Mouse (Mus musculus) embryonic facial prominence, embryonic 13.5 days (tissue): ENCODE measurements around the gene Fam57b. TPM values are rescaled to one million over a fixed set of nuclear protein-coding genes. Genes with fewer than 3 reads are reported as not detected.
A peak's percentile ranks its signal among the peaks of the same experiment; 100 is the strongest.

ENCODE experiments used
- ATAC-seq: fragments of 200-750 bp; cut with Nextera tagmentation; 2 replicates; pipeline ENCODE4 v1.8.0; 2017; ENCODE audit warnings: low read depth; ENCODE audit not compliant: insufficient number of reproducible peaks, insufficient read depth, low FRiP score, low TSS enrichment
- H3K27ac ChIP-seq: fragments of 300-500 bp; sonication (generic); 2 replicates; pipeline ENCODE4 v1.5.1; 2015; ENCODE audit warnings: moderate library complexity, mild to moderate bottlenecking, inconsistent platforms
- H3K27me3 ChIP-seq: fragments of 300-500 bp; sonication (generic); 2 replicates; pipeline ENCODE4 v1.6.1; 2015; ENCODE audit warnings: mild to moderate bottlenecking, inconsistent platforms
- H3K36me3 ChIP-seq: fragments of 300-500 bp; sonication (generic); 2 replicates; pipeline ENCODE4 v1.6.1; 2015; ENCODE audit warnings: mild to moderate bottlenecking, inconsistent platforms
- H3K4me1 ChIP-seq: fragments of 300-500 bp; sonication (generic); 2 replicates; pipeline ENCODE4 v1.6.1; 2015; ENCODE audit warnings: inconsistent platforms
- H3K4me2 ChIP-seq: fragments of 300-500 bp; sonication (generic); 2 replicates; pipeline ENCODE4 v1.6.1; 2015; ENCODE audit warnings: moderate library complexity, mild to moderate bottlenecking, inconsistent platforms
- H3K4me3 ChIP-seq: fragments of 300-500 bp; sonication (generic); 2 replicates; pipeline ENCODE4 v1.5.1; 2015; ENCODE audit warnings: mild to moderate bottlenecking, inconsistent platforms
- H3K9ac ChIP-seq: fragments of 300-500 bp; sonication (generic); 2 replicates; pipeline ENCODE4 v1.6.1; 2015; ENCODE audit warnings: mild to moderate bottlenecking, inconsistent platforms
- H3K9me3 ChIP-seq: fragments of 300-500 bp; sonication (generic); 2 replicates; pipeline ENCODE4 v1.6.1; 2016; ENCODE audit warnings: inconsistent platforms
- WGBS: fragments of 180-500 bp; shearing (Covaris S2); methylation state at CpG from one replicate; pipeline ENCODE4 v1.1.7; 2015; ENCODE audit warnings: mixed read lengths; 5-methylcytosine and 5-hydroxymethylcytosine counted together
- polyA plus RNA-seq: library from polyadenylated mRNA; unstranded; fragments of >200 nt; fragmentation: Nextera tagmentation; extraction: Ambion mirVana; gene quantifications from 2 replicates; pipeline ENCODE4 v1.2.1, GENCODE M21; 2015

Fam57b gene
- polyA plus RNA-seq, 1 experiment from 2014 or later, result 0.70 TPM

DNA sequence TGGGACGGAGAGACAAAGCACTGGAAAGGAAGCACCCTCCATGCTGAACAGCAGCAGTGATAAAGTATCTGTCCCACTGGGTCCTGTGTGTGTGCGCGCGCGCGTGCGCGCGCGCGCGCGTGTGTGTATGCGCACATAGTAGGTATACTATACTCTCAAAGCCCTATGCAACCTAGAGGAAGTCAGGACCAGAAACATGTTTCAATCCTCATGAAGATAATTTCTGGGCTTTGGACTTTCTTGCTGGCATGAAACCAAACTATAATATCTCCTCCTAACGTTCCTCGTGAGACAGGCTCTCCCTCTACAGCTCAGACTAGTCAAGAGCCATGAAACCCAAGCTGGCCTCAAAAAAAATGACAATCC lies 3.6 kb downstream of the Fam57b start:
- H3K4me2 ChIP-seq, result no peak overlapping the region
- no peak overlapping the region for H3K27ac ChIP-seq
- H3K9ac ChIP-seq, result peak overlapping the region; percentile 81; the same call in 1 of the 2 replicates
- no peak for ATAC-seq
- H3K4me3 ChIP-seq, result no peak overlapping the region
- peaks cover 36% of the 10 kb centered on the region for H3K4me1 ChIP-seq
- no peaks in the 10 kb centered on the region for H3K27me3 ChIP-seq
- H3K36me3 ChIP-seq, result peaks cover 35% of the 10 kb centered on the region
- H3K9me3 ChIP-seq, result no peaks in the 10 kb centered on the region
- WGBS, result 95% methylated on average over 16 of the region's 16 CpGs

DNA sequence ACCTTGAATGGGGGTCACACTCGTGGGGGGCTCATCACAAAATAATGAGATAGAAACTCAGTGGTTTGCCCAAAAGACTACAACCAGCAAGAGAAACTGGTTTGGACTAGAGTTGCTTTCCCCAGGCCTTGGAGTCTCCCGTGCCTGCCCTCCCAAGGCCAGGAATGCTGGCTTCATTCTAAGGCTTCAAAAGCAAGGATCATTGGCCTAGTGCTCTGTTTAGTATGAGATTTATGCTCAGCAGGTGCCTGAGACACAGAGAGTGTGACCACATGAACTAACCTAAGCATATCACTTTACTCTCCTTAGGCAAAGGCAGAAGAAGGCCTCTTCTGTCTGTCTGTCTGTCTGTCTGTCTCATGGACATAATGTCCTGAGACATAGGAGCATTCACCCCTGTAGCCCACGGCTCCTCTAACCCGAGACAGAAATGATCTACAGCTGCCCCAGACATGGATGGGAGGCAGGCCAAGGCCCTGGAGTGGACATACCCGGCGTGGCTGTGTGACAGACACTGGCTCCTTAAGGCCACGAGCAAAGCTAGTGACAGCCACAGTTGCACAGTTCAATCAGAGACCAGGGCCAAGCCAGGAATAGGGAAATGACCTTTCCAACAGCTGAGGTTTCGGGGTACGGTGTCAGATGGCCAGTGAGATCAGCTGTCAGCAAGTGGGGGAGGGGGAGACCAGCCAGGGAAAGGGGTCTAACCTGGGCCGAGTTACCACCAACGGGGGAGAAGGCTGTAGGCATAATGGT lies 4.8 kb downstream of the Fam57b start:
- no peak overlapping the region for H3K9ac ChIP-seq
- ATAC-seq, result no peak
- no peak overlapping the region for H3K4me3 ChIP-seq
- H3K36me3 ChIP-seq, result peaks cover 29% of the 10 kb centered on the region
- H3K27me3 ChIP-seq, result no peaks in the 10 kb centered on the region
- peaks cover 27% of the 10 kb centered on the region for H3K4me1 ChIP-seq
- H3K4me2 ChIP-seq, result no peak overlapping the region
- H3K9me3 ChIP-seq, result no peaks in the 10 kb centered on the region
- 82% methylated on average over 11 of the region's 11 CpGs for WGBS
- no peak overlapping the region for H3K27ac ChIP-seq

DNA sequence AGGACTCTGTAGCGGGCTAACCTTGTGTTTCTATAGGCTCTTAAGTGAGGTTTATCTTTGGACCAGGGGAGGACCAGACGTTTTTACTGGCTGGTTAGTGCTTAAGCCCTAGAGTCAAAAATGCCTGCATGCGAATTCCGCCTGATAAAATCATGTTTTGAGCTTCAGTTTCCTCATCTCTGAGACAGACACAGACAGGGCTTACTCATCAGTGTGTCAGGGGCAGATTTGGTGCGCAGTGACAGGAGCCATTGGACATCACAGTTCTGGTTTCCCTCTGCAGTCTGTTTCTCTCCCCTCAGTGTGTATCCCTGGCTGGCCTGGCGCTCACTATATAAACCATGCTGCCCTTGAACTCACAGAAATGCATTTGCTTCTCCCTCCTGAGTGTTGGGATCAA lies 5.7 kb downstream of the Fam57b start:
- Histone ChIP-seq H3K9ac (0 out of 2 replicates have a peak overlapping the region, but pooled peaks have one; percentile 27), H3K4me1 (peaks cover 26% of the 10 kb centered on the region), H3K36me3 (peaks cover 26% of the 10 kb centered on the region), H3K27ac (no peak overlapping the region), H3K4me2 (no peak overlapping the region), H3K27me3 (no peaks in the 10 kb centered on the region), H3K4me3 (no peak overlapping the region), H3K9me3 (no peaks in the 10 kb centered on the region)
- no peak for ATAC-seq
- WGBS, result 87% methylated on average over 6 of the region's 6 CpGs

GRCm38 (mm10) chr7:126803751-126804150 lies 6.3 kb downstream of the Fam57b start:
- no peak overlapping the region for H3K4me2 ChIP-seq
- H3K9ac ChIP-seq, result 0 out of 2 replicates have a peak overlapping the region, but pooled peaks have one; percentile 27

DNA sequence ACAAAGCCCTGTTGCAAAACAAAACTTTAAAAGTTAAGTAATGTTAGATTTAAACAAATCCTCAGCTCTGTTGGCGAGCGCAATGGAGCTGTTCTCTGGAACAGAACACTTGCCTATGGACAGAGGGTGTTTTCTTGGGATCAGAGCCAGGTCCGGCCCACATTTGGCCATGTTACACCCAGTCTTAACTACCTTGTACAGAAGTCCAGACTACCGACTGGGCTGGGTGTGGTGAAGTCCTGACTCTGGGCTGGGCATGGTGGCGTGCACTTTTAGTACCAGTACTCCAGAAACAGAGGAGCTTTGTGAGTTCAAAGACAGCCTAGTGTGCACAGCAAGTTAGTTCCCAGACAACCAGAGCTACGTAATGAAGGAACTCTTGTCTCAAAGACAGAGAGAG lies 9.5 kb downstream of the Fam57b start:
- Histone ChIP-seq H3K9ac (no peak overlapping the region), H3K36me3 (peaks cover 26% of the 10 kb centered on the region), H3K27me3 (no peaks in the 10 kb centered on the region), H3K4me1 (peaks cover 25% of the 10 kb centered on the region), H3K4me2 (no peak overlapping the region), H3K27ac (no peak overlapping the region), H3K9me3 (no peaks in the 10 kb centered on the region), H3K4me3 (no peak overlapping the region)
- ATAC-seq, result no peak
- 80% methylated on average over 6 of the region's 6 CpGs for WGBS

More at GRCm38 (mm10) chr7:126803751-126804150, 6.3 kb downstream of the Fam57b start:
- Histone ChIP-seq H3K9me3 (no peaks in the 10 kb centered on the region), H3K36me3 (peaks cover 26% of the 10 kb centered on the region), H3K27ac (no peak overlapping the region), H3K27me3 (no peaks in the 10 kb centered on the region), H3K4me1 (peaks cover 31% of the 10 kb centered on the region), H3K4me3 (no peak overlapping the region)
- ATAC-seq, result no peak

GRCm38 (mm10) chr7:126807405-126807804 lies 9.9 kb downstream of the Fam57b start:
- Histone ChIP-seq H3K27me3 (no peaks in the 10 kb centered on the region), H3K27ac (peak overlapping the region; percentile 57; the same call in 1 of the 2 replicates), H3K4me1 (peaks cover 25% of the 10 kb centered on the region), H3K4me2 (peak overlapping the region; percentile 91), H3K36me3 (peaks cover 26% of the 10 kb centered on the region), H3K9ac (peak overlapping the region; percentile 89), H3K9me3 (no peaks in the 10 kb centered on the region), H3K4me3 (peak overlapping the region; percentile 76; the same call in 1 of the 2 replicates)
- 63% methylated on average over 4 of the region's 4 CpGs for whole genome bisulfite sequencing
- no peak for ATAC-seq

DNA sequence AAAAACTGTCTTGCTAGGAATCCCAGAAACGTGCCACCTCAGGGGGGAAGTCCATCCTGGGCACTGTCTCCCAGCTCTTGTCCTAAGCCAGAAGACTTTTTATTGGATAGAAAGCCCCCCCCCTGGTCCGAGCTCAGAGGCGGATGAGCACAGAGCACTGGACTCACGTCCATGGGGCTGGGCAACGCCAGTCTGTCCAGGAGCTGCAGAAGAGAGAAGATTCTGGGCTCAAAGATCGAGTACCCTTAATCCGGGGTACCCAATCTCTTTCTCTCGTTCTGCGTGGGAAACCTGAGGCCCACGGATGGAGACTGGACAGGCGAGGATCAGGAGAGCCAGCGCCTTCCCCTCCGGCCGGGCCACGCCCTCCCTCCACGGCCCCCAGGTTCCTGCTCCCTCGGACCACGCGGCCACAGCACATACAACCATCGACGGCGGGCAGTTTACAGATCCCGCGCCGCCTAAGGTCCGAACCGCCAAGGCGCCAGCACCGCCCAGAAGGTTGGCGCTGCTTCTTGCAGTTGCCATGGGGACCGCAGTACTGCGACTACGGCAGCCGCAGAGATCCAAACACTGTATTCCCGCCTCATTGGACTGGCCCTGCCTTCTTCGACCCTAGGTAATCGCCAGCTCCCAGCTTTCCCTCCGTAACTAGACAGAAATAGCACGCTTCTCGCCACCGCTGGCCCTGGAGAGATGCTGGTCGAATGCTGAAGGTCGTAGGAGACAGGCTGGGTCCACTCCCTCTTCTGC lies 11.4 kb downstream of the Fam57b start:
- Histone ChIP-seq H3K36me3 (peaks cover 16% of the 10 kb centered on the region), H3K9me3 (no peaks in the 10 kb centered on the region), H3K4me2 (peak overlapping the region; percentile 91), H3K27ac (peak overlapping the region; percentile 80), H3K27me3 (no peaks in the 10 kb centered on the region; the same call in 1 of the 2 replicates), H3K9ac (peak overlapping the region; percentile 89), H3K4me1 (peaks cover 25% of the 10 kb centered on the region), H3K4me3 (peak overlapping the region; percentile 76)
- WGBS, result under 1% methylated on average over 43 of the region's 43 CpGs
- peak; percentile 88 for ATAC-seq

DNA sequence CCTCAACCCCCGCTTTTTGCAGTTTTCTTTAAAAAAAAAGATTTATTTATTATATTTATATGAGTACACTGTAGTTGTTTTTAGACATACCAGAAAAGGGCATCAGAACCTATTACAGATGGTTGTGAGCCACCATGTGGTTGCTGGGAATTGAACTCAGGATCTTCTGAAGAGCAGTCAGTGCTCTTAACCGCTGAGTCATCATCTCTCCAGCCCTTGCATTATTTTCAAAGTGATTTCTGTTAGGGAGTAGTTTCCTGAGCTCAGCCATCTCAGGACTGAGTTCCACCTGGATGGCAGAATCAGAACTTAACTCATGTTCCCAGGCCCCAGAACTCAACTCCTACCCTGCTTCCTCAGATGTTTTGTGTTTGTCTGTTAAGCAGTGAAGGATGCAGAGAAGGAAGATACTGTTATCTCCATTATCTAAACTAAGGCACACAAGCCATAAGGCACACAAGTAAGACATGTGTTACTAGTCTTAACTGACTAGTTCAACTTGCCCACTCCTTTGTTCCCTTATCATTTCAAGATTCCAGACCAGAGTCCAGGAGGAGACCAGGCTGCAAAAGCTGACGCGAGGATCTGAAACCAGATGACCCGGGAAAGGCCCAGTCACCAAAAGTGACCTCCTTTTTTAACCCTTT lies 12.4 kb downstream of the Fam57b start:
- Histone ChIP-seq H3K4me3 (peak overlapping the region; percentile 76), H3K27me3 (no peaks in the 10 kb centered on the region; the same call in 1 of the 2 replicates), H3K27ac (no peak overlapping the region), H3K9me3 (no peaks in the 10 kb centered on the region), H3K36me3 (peaks cover 11% of the 10 kb centered on the region; the same call in 1 of the 2 replicates), H3K9ac (peak overlapping the region; percentile 89; the same call in 1 of the 2 replicates), H3K4me1 (peaks cover 25% of the 10 kb centered on the region), H3K4me2 (peak overlapping the region; percentile 91)
- ATAC-seq, result no peak
- 46% methylated on average over 5 of the region's 5 CpGs for WGBS

- Histone ChIP-seq H3K9me3 (no peaks in the 10 kb centered on the region), H3K4me3 (no peak overlapping the region), H3K27me3 (no peaks in the 10 kb centered on the region; the same call in 1 of the 2 replicates), H3K4me1 (no peaks in the 10 kb centered on the region), H3K27ac (no peak overlapping the region), H3K9ac (no peak overlapping the region), H3K4me2 (no peak overlapping the region), H3K36me3 (no peaks in the 10 kb centered on the region)
- ATAC-seq, result no peak
- WGBS, result 70% methylated on average over 8 of the region's 8 CpGs
Observed at GRCm38 (mm10) chr7:126815726-126816222, 18.3 kb downstream of the Fam57b start.

DNA sequence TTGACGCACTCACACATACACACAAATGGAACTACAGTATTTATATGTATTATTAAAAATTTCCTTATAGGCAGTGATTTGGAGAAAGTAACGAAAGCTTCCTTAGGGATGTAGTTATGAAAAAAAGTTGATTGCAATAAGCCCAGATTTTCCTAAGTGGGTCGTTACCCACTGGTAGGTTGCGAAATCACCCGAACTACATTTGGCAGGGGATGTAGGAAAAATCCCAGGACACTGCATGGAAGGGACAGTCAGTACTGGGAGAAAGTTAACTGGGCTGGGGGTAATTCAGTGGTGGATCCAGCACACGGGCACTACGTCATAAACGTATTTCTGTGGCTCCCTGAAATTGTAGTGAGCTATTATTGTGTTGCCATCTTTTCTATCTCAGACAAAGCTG lies 19.0 kb downstream of the Fam57b start:
- 87% methylated on average over 8 of the region's 8 CpGs for WGBS
- H3K36me3 ChIP-seq, result no peaks in the 10 kb centered on the region
- H3K27me3 ChIP-seq, result no peaks in the 10 kb centered on the region; the same call in 1 of the 2 replicates
- H3K9me3 ChIP-seq, result no peaks in the 10 kb centered on the region
- no peaks in the 10 kb centered on the region for H3K4me1 ChIP-seq
- H3K4me2 ChIP-seq, result no peak overlapping the region
- no peak overlapping the region for H3K27ac ChIP-seq
- no peak for ATAC-seq
- no peak overlapping the region for H3K4me3 ChIP-seq
- no peak overlapping the region for H3K9ac ChIP-seq

GRCm38 (mm10) chr7:126817595-126817994 lies 20.1 kb downstream of the Fam57b start:
- Histone ChIP-seq H3K4me2 (no peak overlapping the region), H3K9ac (no peak overlapping the region), H3K4me3 (no peak overlapping the region), H3K27me3 (peaks cover 7% of the 10 kb centered on the region), H3K4me1 (no peaks in the 10 kb centered on the region; the same call in 1 of the 2 replicates), H3K9me3 (no peaks in the 10 kb centered on the region), H3K27ac (no peak overlapping the region), H3K36me3 (no peaks in the 10 kb centered on the region)
- no peak for ATAC-seq
- 84% methylated on average over 7 of the region's 7 CpGs for WGBS
